ENCODE assay signal across 8 mouse cellular contexts in the genomic region with DNA sequence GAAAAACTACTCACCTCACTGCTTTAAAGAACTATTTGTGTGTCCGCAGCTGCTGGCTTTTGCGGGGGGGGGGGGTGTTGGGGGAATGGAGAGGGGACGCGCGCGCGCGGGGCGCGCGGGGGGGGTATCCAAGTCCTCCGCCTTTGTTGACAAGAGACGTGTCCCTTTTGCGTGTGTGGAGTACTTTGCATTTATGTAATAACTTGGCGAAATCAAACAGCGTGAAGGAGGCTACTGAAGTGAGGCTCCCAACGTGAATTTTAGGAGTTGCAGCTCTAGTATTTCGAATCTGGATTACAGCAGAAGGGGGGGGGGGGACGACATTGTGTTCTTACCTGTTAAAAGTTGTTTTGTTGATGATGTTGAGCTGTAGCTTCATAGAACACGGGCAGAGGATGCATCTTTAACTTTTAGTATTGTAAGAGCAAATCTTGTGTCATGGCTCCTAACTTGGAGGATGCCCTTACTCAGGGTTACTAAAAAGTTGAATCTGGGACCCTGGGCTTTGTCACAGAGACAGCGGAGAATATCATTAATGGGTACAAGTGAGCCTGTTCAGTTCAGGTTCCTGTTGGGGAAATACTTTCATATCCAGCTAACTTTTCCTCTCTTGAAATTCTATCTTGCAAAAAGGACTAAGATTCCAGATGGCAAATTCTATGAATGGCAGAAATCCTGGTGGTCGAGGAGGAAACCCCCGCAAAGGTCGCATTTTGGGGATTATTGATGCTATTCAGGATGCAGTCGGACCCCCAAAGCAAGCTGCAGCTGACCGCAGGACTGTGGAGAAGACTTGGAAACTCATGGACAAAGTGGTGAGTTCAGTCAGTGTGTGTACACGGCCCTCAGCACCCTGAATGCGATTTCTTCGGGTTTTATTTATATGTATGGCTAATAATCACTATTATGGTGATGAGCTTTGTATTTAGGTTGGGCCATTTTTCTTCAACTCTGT. TPM values are rescaled to one million over a fixed set of nuclear protein-coding genes. Genes with fewer than 3 reads are reported as not detected.
DNase-seq lines count a peak whose midpoint lies in the region; ATAC-seq and TF ChIP-seq lines count a peak whose summit lies in the region.

No protein-coding gene starts in this region.

- ATAC-seq in cerebellum, adult (ENCODE audit: insufficient number of reproducible peaks, low FRiP score, low TSS enrichment): no peak
- no peak for ATAC-seq in intestine, embryonic 15.5 days
- no peak for ATAC-seq in neural tube, embryonic 13.5 days (ENCODE audit: low read depth)
- no peak for ATAC-seq in granulocyte monocyte progenitor cell, adult 5-6 weeks (replicated peaks; ENCODE audit: poor library complexity, severe bottlenecking)

- DNase-seq in cerebellum, postnatal 10 days: peak; percentile 7 to 35
- DNase-seq in testis, postnatal 10 days (ENCODE audit: low spot score): no peak
- DNase-seq in adrenal gland, postnatal 25 days: no peak

- TF ChIP-seq CTCF in testis, adult 2 months (IDR thresholded peaks at IDR 0.05; ENCODE audit: control insufficient read depth, insufficient read depth, insufficient replicate concordance, low read depth, low read length): no peak

- H3K4me2 ChIP-seq in intestine, embryonic 15.5 days (replicated peaks): peak overlapping the region; percentile 65
- peak overlapping the region; percentile 73 for H3K4me2 ChIP-seq in neural tube, embryonic 13.5 days

- H3K9ac ChIP-seq in intestine, embryonic 15.5 days: peak overlapping the region; percentile 75
- peak overlapping the region; percentile 98 for H3K9ac ChIP-seq in neural tube, embryonic 13.5 days

- TF ChIP-seq POLR2A in testis, adult 2 months (IDR thresholded peaks at IDR 0.05; ENCODE audit: control insufficient read depth, low read depth, low read length): no peak

- H3K36me3 ChIP-seq in testis, adult 2 months (ENCODE audit: control insufficient read depth, insufficient read depth, low read length): no peaks in the 10 kb centered on the region
- H3K36me3 ChIP-seq in intestine, embryonic 15.5 days: no peaks in the 10 kb centered on the region; the same call in 1 of the 2 replicates
- peaks cover 14% of the 10 kb centered on the region; the same call in 1 of the 2 replicates for H3K36me3 ChIP-seq in neural tube, embryonic 13.5 days

- no peaks in the 10 kb centered on the region for H3K9me3 ChIP-seq in intestine, embryonic 15.5 days
- no peaks in the 10 kb centered on the region for H3K9me3 ChIP-seq in neural tube, embryonic 13.5 days

- H3K27ac ChIP-seq in testis, adult 2 months (ENCODE audit: control insufficient read depth, insufficient read depth, low read depth, low read length): no peak overlapping the region
- 0 out of 2 replicates have a peak overlapping the region, but pooled peaks have one; percentile 93 for H3K27ac ChIP-seq in intestine, embryonic 15.5 days
- peak overlapping the region; percentile 98 for H3K27ac ChIP-seq in neural tube, embryonic 13.5 days (replicated peaks)

- H3K4me3 ChIP-seq in testis, adult 2 months (ENCODE audit: control insufficient read depth, low read depth, low read length): peak overlapping the region; percentile 96
- H3K4me3 ChIP-seq in intestine, embryonic 15.5 days (replicated peaks): peak overlapping the region; percentile 63
- H3K4me3 ChIP-seq in neural tube, embryonic 13.5 days: peak overlapping the region; percentile 97

- H3K4me1 ChIP-seq in testis, adult 2 months (ENCODE audit: control insufficient read depth, insufficient read depth, low read length): peaks cover 4% of the 10 kb centered on the region
- peaks cover 2% of the 10 kb centered on the region; the same call in 1 of the 2 replicates for H3K4me1 ChIP-seq in intestine, embryonic 15.5 days (replicated peaks)
- peaks cover 53% of the 10 kb centered on the region for H3K4me1 ChIP-seq in neural tube, embryonic 13.5 days (replicated peaks)

- H3K27me3 ChIP-seq in testis, adult 2 months (ENCODE audit: control insufficient read depth, insufficient read depth, low read length): no peaks in the 10 kb centered on the region
- no peaks in the 10 kb centered on the region for H3K27me3 ChIP-seq in intestine, embryonic 15.5 days (replicated peaks)
- H3K27me3 ChIP-seq in neural tube, embryonic 13.5 days: no peaks in the 10 kb centered on the region

- WGBS in intestine, embryonic 15.5 days: 27% methylated on average over 22 of the region's 29 CpGs
- WGBS in neural tube, embryonic 13.5 days: 13% methylated on average over 29 of the region's 29 CpGs

RNA-seq across cellular contexts. Expression of gene Cblb, which starts 1.6 kb away (rescaled TPM):
- polyA plus RNA-seq in testis, adult 2 months (2012; rRNA removed): 16.9 and 17.3 TPM in 2 replicates
- polyA plus RNA-seq in intestine, embryonic 15.5 days (2015; fragmentation: Nextera tagmentation; extraction: Ambion mirVana): 6.4 and 7.0 TPM in 2 replicates
- polyA plus RNA-seq in neural tube, embryonic 13.5 days (2015; fragmentation: Nextera tagmentation; extraction: Ambion mirVana): 16.8 and 20.1 TPM in 2 replicates
- total RNA-seq in granulocyte monocyte progenitor cell, adult 5-6 weeks (2014; fragmentation: Nextera tagmentation): 20.9 and 30.2 TPM in 2 replicates
- total RNA-seq in granulocyte monocyte progenitor cell, adult 5-6 weeks (2017): 7.9 and 8.2 TPM in 2 replicates
- total RNA-seq in adrenal gland, postnatal 25 days (2021): 28.5 and 29.7 TPM in 2 replicates

Comparison
In these comparisons a context has a peak if more than half of its experiments do, and no peak if none do; other contexts are left out.
1. DNase-seq: peak in cerebellum, postnatal 10 days (2 of 2); none in testis, postnatal 10 days (single experiment) and adrenal gland, postnatal 25 days (single experiment).
2. Peak in every context shown above with its lines, with median percentiles within 50 percentile points of each other: H3K4me3 ChIP-seq.